ENCODE assay signal across 8 mouse cellular contexts in the genomic region with DNA sequence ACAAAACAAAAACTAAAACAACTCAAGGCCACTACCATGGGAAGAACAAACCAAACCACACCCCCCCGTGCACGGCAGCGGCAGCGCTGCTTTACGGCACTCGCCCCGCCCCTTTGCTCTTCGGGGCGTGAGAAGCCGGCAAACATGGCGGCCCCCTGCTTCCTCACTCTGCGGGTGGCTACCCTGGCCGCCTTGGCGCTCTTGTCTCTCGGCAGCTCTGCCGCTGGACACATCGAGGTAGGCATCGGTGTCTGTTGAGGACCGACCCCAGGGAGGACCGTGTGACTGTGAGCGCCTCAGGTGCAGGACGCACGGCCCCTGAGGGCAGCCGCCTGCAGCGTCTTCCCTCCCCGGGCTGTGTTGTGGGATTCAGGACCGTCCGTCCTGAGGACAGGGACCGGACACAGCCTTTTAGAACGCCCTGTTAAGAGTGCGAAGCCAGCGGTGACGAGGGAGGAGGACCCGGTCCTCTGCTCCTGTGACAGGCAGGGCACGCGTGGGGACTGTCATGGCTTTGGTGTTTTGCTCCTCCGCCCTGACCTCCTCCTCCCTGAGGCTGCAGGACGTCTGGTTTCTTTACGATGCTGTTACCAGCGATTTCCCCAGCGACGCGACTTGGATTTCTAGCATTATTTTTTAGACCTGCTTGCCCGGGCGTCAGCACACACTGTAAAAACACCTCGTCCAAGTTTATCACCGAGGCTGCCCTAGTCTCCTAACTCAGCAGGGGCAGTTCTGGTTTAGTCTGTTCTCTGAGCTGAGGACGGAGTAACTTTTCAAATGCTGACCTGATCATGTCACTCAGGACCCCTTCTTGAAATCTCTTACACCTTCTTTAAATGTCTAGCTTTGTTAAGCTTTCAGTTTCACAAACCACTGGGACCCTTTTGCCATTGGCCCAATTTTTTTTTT. TPM values are rescaled to one million over a fixed set of nuclear protein-coding genes. Genes with fewer than 3 reads are reported as not detected.
A peak's percentile ranks its signal among the peaks of the same experiment; 100 is the strongest.
DNase-seq lines count a peak whose midpoint lies in the region; ATAC-seq lines count a peak whose summit lies in the region.

A gene (plus strand): TSS at position 110 of the 912 bp plus-strand sequence.

- peak; percentile 92 for DNase-seq in Muller cell, postnatal 12 days (ENCODE audit: inconsistent ontology term)
- DNase-seq in cerebellum, adult 9-11 months = peak; percentile 87
- DNase-seq in frontal cortex, postnatal 10 days (ENCODE audit: low spot score in 2 of 2) = peak; percentile 77 to 87
- DNase-seq in layer of hippocampus, postnatal 25 days (ENCODE audit: extremely low spot score in 1 of 2, low spot score in 1 of 2) = peak; percentile 79 to 89
- peak; percentile 90 for DNase-seq in lung, postnatal 25 days (ENCODE audit: low spot score)
- DNase-seq in retina, embryonic 14.5 days (ENCODE audit: low spot score) = peak; percentile 94
- DNase-seq in thymus, postnatal 4 days = peak; percentile 97

- H3K4me3 ChIP-seq in hindbrain, embryonic 12.5 days = peak within 1 kb of the TSS; percentile 68

- no peaks in the 10 kb centered on the region for H3K36me3 ChIP-seq in hindbrain, embryonic 12.5 days

- peak within 1 kb of the TSS; percentile 70 for H3K4me2 ChIP-seq in hindbrain, embryonic 12.5 days (replicated peaks)

- H3K9me3 ChIP-seq in hindbrain, embryonic 12.5 days (replicated peaks) = no peaks in the 10 kb centered on the region

- H3K27ac ChIP-seq in hindbrain, embryonic 12.5 days = peak within 1 kb of the TSS; percentile 49; the same call in 1 of the 2 replicates

- H3K9ac ChIP-seq in hindbrain, embryonic 12.5 days = peak within 1 kb of the TSS; percentile 81

- H3K4me1 ChIP-seq in hindbrain, embryonic 12.5 days = peaks cover 10% of the 10 kb centered on the region

- H3K27me3 ChIP-seq in hindbrain, embryonic 12.5 days = no peaks in the 10 kb centered on the region; the same call in 1 of the 2 replicates

- ATAC-seq in hindbrain, embryonic 12.5 days (ENCODE audit: low FRiP score) = peak; percentile 91

- 1% methylated on average over 48 of the region's 48 CpGs for WGBS in hindbrain, embryonic 12.5 days

RNA-seq across cellular contexts. Expression of the gene that starts here (rescaled TPM):
- polyA plus RNA-seq in hindbrain, embryonic 12.5 days (2016; fragmentation: Nextera tagmentation; extraction: Ambion mirVana) = 46.1 and 50.6 TPM in 2 replicates
- 10 to 100 TPM; 45.1 to 47.1 TPM for total RNA-seq in layer of hippocampus, postnatal 25 days (2021)

Comparison
In these comparisons a context has a peak if more than half of its experiments do, and no peak if none do; other contexts are left out.
1. Peak in every context shown above with its lines: DNase-seq, ATAC-seq, H3K4me3 ChIP-seq and H3K27ac ChIP-seq.